Mouse (Mus musculus) CD4-positive helper T cell, adult 2 months (primary cell): ENCODE data around the gene Acd.

Experiments
- DNase-seq: peaks from one replicate; pipeline ENCODE4 v3.0.0-alpha.2; 2012; ENCODE audit warnings: low read depth, missing footprints, low spot score

Gene Acd

DNA sequence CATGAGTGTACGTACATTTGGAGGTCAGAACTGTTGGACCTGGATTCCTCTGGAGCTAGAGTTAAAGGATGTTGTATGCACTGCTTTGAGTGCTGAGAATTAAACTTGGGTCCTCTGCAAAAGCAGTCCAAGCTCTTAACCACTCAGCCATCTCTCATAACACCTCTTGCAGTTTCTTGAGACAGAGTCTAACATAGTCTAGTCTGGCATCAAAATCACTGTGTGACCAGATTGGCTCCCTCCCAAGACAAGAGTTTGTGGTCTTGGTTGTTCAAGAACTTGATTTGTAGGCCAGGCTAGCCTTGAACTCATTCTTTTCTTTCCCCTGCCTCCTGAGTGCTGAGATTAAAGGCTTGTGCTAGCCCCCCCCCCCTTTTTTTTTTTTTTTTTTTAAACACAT, 52.0 kb downstream of the Acd start:
- no peak for DNase-seq
